Comparison of ENCODE assay signal across 18 mouse cellular contexts in the genomic region with DNA sequence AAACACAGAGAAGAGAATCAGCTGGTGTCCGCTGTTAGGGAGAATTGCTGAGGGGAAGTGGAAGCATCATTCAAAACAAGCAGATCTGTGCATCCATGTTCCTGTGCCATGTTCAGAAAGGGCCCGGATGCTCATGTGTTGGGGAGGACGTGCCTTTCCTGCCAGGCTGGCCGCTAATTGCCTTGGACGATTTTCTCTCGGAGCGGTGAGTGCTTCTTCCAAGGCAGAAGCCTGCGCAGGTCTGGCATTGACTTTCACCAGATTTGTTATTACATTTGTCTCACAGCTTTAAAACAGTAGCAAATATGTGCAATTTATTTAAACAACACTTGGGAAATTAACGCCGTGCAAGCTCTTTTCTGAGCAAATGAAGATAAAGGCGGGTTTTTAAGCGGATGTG.
DNase-seq lines count a peak whose midpoint lies in the region; ATAC-seq lines count a peak whose summit lies in the region.
"Had no signal": no experiment of that assay in that cellular context is flagged by ENCODE, and none has a peak within 500 bp of the region (broad histone marks: within the 10 kb centered on the region; RNA-seq: fewer than 3 reads in every experiment).

No protein-coding gene starts in this region.

- no peak overlapping the region for H3K4me3 ChIP-seq in forebrain, embryonic 15.5 days
- no peak overlapping the region for H3K4me3 ChIP-seq in midbrain, embryonic 16.5 days (ENCODE audit: low read depth, low read length)
- H3K4me3 ChIP-seq: limb, embryonic 13.5 days; midbrain, embryonic 12.5 days; neural tube, embryonic 12.5 days had no signal

- no peak overlapping the region for H3K4me2 ChIP-seq in forebrain, embryonic 15.5 days (replicated peaks)
- no peak overlapping the region for H3K4me2 ChIP-seq in midbrain, embryonic 16.5 days (ENCODE audit: low read length)
- H3K4me2 ChIP-seq: heart, embryonic 11.5 days; limb, embryonic 13.5 days; midbrain, embryonic 12.5 days; neural tube, embryonic 12.5 days had no signal

- no peaks in the 10 kb centered on the region for H3K27me3 ChIP-seq in forebrain, embryonic 15.5 days
- no peaks in the 10 kb centered on the region for H3K27me3 ChIP-seq in midbrain, embryonic 16.5 days (ENCODE audit: control insufficient read depth, insufficient read depth, low read depth, low read length)
- H3K27me3 ChIP-seq: CH12.LX; midbrain, embryonic 12.5 days; neural tube, embryonic 12.5 days had no signal

- H3K36me3 ChIP-seq in forebrain, embryonic 15.5 days, result no peaks in the 10 kb centered on the region
- no peaks in the 10 kb centered on the region for H3K36me3 ChIP-seq in midbrain, embryonic 16.5 days (ENCODE audit: control insufficient read depth, insufficient read depth, low read length)
- H3K36me3 ChIP-seq: limb, embryonic 13.5 days; midbrain, embryonic 12.5 days; neural tube, embryonic 12.5 days had no signal

- DNase-seq in cerebellum, postnatal 10 days, result peak; percentile 61 to 64
- DNase-seq in cerebellum, postnatal 25 days, result no peak
- DNase-seq in layer of hippocampus, adult 9-11 months, result peak; percentile 22
- DNase-seq in layer of hippocampus, adult 11-12 months (ENCODE audit: low spot score), result no peak
- no peak for DNase-seq in frontal cortex, postnatal 36 days (ENCODE audit: low spot score in 2 of 2)
- no peak for DNase-seq in liver
- DNase-seq: adrenal gland, postnatal 14 days; gastrocnemius, postnatal 14 days; lung, postnatal 14 days; thymus, postnatal 36 days had no signal

- H3K4me1 ChIP-seq in forebrain, embryonic 15.5 days, result peaks cover 47% of the 10 kb centered on the region
- peaks cover 16% of the 10 kb centered on the region for H3K4me1 ChIP-seq in midbrain, embryonic 16.5 days (ENCODE audit: control insufficient read depth, insufficient read depth, low read length)

- 37% methylated on average over 12 of the region's 12 CpGs for WGBS in forebrain, embryonic 15.5 days
- WGBS in midbrain, embryonic 16.5 days, result 65% methylated on average over 12 of the region's 12 CpGs

- H3K9ac ChIP-seq in forebrain, embryonic 15.5 days (replicated peaks), result no peak overlapping the region
- H3K9ac ChIP-seq in midbrain, embryonic 16.5 days (ENCODE audit: low read depth, low read length), result no peak overlapping the region
- H3K9ac ChIP-seq: limb, embryonic 13.5 days; midbrain, embryonic 12.5 days; neural tube, embryonic 12.5 days had no signal

- H3K9me3 ChIP-seq in forebrain, embryonic 15.5 days, result no peaks in the 10 kb centered on the region
- H3K9me3 ChIP-seq in midbrain, embryonic 16.5 days (replicated peaks; ENCODE audit: control insufficient read depth, low read length, poor library complexity, severe bottlenecking), result no peaks in the 10 kb centered on the region
- H3K9me3 ChIP-seq: limb, embryonic 13.5 days; midbrain, embryonic 12.5 days; neural tube, embryonic 12.5 days had no signal

- peak; percentile 21; the same call in 1 of the 2 replicates for ATAC-seq in forebrain, embryonic 15.5 days (replicated peaks)
- no peak for ATAC-seq in midbrain, embryonic 16.5 days
- ATAC-seq: intestine, embryonic 16.5 days had no signal

- H3K27ac ChIP-seq in forebrain, embryonic 15.5 days (replicated peaks), result peak overlapping the region; percentile 57
- H3K27ac ChIP-seq in midbrain, embryonic 16.5 days (ENCODE audit: low read length), result peak overlapping the region; percentile 20; the same call in 1 of the 2 replicates
- H3K27ac ChIP-seq: limb, embryonic 13.5 days; midbrain, embryonic 12.5 days; neural tube, embryonic 12.5 days had no signal

Comparison
In these comparisons a context has a peak if more than half of its experiments do, and no peak if none do; other contexts are left out.
1. DNase-seq: peak in cerebellum, postnatal 10 days (2 of 2) and layer of hippocampus, adult 9-11 months (single experiment); none in cerebellum, postnatal 25 days (0 of 2), layer of hippocampus, adult 11-12 months (single experiment), frontal cortex, postnatal 36 days (0 of 2) and liver (single experiment).